Mouse (Mus musculus): ENCODE measurements around the gene Dhps.
"Not testable (repeated sequence)": the region's sequence is repeated elsewhere in the genome, so short reads cannot be mapped to it uniquely, and the experiment has no call there.

The Dhps gene

GRCm38 (mm10) chr8:85096196-85096595 is 24.6 kb downstream of the Dhps start:
- DNase-seq (ENCODE audit: low spot score): no peak

GRCm38 (mm10) chr8:85096850-85097249 is 25.3 kb downstream of the Dhps start:
- no peak for DNase-seq (ENCODE audit: low spot score)

GRCm38 (mm10) chr8:85100076-85100665 is 28.6 kb downstream of the Dhps start:
- no peak for DNase-seq (ENCODE audit: low spot score)

GRCm38 (mm10) chr8:85113241-85113640 is 41.7 kb downstream of the Dhps start:
- no peak for DNase-seq (ENCODE audit: low spot score)

GRCm38 (mm10) chr8:85115501-85115900 is 43.9 kb downstream of the Dhps start:
- no peak for DNase-seq (ENCODE audit: low spot score)

GRCm38 (mm10) chr8:85116984-85117383 is 45.4 kb downstream of the Dhps start:
- DNase-seq (ENCODE audit: low spot score): no peak

- peak; percentile 57 for DNase-seq (ENCODE audit: low spot score)
These were observed 47.8 kb downstream of the Dhps start for GRCm38 (mm10) chr8:85119052-85119981.

- not testable (repeated sequence) for DNase-seq (ENCODE audit: low spot score)
These were observed 48.7 kb downstream of the Dhps start for GRCm38 (mm10) chr8:85120251-85120650.

GRCm38 (mm10) chr8:85122995-85123394 is 51.4 kb downstream of the Dhps start, which contains the start of gene Zfp791:
Gene Zfp791, minus strand, starts transcription at chr8:85123095.
- no peak for DNase-seq (ENCODE audit: low spot score)

- no peak for DNase-seq (ENCODE audit: low spot score)
These were observed 52.1 kb downstream of the Dhps start for GRCm38 (mm10) chr8:85123691-85124090.

Measured in ovary, postnatal 10 days (tissue).